Mouse (Mus musculus): Measurements from ENCODE around the gene Dcdc2c.

DNA sequence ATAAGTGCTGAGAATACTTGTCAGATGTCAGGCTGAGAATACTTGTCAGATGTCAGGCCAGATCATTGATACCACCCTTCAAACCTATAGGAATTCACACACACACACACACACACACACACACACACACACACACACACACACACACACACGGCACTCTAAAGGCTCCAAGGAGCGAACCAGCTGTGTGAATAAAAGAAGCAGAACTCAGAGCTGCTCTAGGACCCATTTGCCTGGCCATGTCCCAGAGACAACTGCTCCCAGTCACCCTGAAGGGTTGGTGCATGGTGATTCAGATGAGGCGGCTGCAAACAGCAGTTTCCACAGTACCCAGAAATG, 119.5 kb downstream of the Dcdc2c start:
- no peak for TF ChIP-seq CTCF (IDR thresholded peaks at IDR 0.05; ENCODE audit: low read depth, low read length)
- no peak for TF ChIP-seq POLR2A (IDR thresholded peaks at IDR 0.05; ENCODE audit: borderline replicate concordance, low read depth, low read length)

All from bone marrow macrophage, adult 2 months (primary cell).